Mouse (Mus musculus) frontal cortex, postnatal 10 days (tissue): ENCODE measurements around the gene Ifitm10.
A peak's percentile ranks its signal among the peaks of the same experiment; 100 is the strongest.
"Not testable (repeated sequence)": the region's sequence is repeated elsewhere in the genome, so short reads cannot be mapped to it uniquely, and the experiment has no call there.

Source experiments
- DNase-seq, 2 experiments: peaks; one replicate each; pipeline ENCODE4 v3.0.0; 2022; ENCODE audit warnings: low spot score in 2 of 2, mixed read lengths in 1 of 2

Gene Ifitm10

GRCm38 (mm10) chr7:142322641-142323040 is 50.9 kb downstream of the Ifitm10 start:
- no peak for DNase-seq

- not testable (repeated sequence) for DNase-seq
Measured at GRCm38 (mm10) chr7:142321637-142322306, 51.8 kb downstream of the Ifitm10 start.

GRCm38 (mm10) chr7:142320906-142321305 is 52.6 kb downstream of the Ifitm10 start:
- no peak for DNase-seq

GRCm38 (mm10) chr7:142319124-142319523 is 54.4 kb downstream of the Ifitm10 start:
- DNase-seq: no peak

GRCm38 (mm10) chr7:142317216-142317615 is 56.3 kb downstream of the Ifitm10 start:
- no peak for DNase-seq

- peak in 1 of 2 experiments; percentile 29 for DNase-seq
Measured at GRCm38 (mm10) chr7:142316558-142316957, 57.0 kb downstream of the Ifitm10 start.

- no peak for DNase-seq
Measured at GRCm38 (mm10) chr7:142314600-142315285, 58.8 kb downstream of the Ifitm10 start.

- not testable (repeated sequence) for DNase-seq
Measured at GRCm38 (mm10) chr7:142303929-142304328, 69.6 kb downstream of the Ifitm10 start.

GRCm38 (mm10) chr7:142303249-142303648 is 70.3 kb downstream of the Ifitm10 start, which contains the start of gene Krtap5-4:
TSS of gene Krtap5-4 (plus strand) at chr7:142303549.
- no peak for DNase-seq

- not testable (repeated sequence) for DNase-seq
Measured at GRCm38 (mm10) chr7:142297018-142297417, 76.5 kb downstream of the Ifitm10 start, which contains the start of gene Krtap5-1. TSS of gene Krtap5-1 (minus strand) at chr7:142297118.

GRCm38 (mm10) chr7:142296108-142296507 is 77.4 kb downstream of the Ifitm10 start:
- DNase-seq: not testable (repeated sequence)

GRCm38 (mm10) chr7:142295418-142295817 is 78.1 kb downstream of the Ifitm10 start:
- DNase-seq: no peak

- not testable (repeated sequence) for DNase-seq
Measured at GRCm38 (mm10) chr7:142293851-142294250, 79.7 kb downstream of the Ifitm10 start.

GRCm38 (mm10) chr7:142285910-142286612 is 87.5 kb downstream of the Ifitm10 start:
- DNase-seq: not testable (repeated sequence)

GRCm38 (mm10) chr7:142285130-142285835 is 88.3 kb downstream of the Ifitm10 start:
- DNase-seq: peak in 1 of 2 experiments; percentile 24

- DNase-seq: peak; percentile 67 to 87
Measured at GRCm38 (mm10) chr7:142284615-142285080, 88.9 kb downstream of the Ifitm10 start.

- peak; percentile 19 to 38 for DNase-seq
Measured at GRCm38 (mm10) chr7:142284023-142284591, 89.4 kb downstream of the Ifitm10 start.

GRCm38 (mm10) chr7:142282847-142283246 is 90.7 kb downstream of the Ifitm10 start:
- DNase-seq: not testable (repeated sequence)

GRCm38 (mm10) chr7:142279291-142279690 is 94.3 kb downstream of the Ifitm10 start:
- DNase-seq: not testable (repeated sequence)

GRCm38 (mm10) chr7:142278183-142278582 is 95.4 kb downstream of the Ifitm10 start:
- peak in 1 of 2 experiments; percentile 55 for DNase-seq
